Mouse (Mus musculus): Measurements from ENCODE around the gene Slc4a3. TPM values are rescaled to one million over a fixed set of nuclear protein-coding genes. Genes with fewer than 3 reads are reported as not detected.

Gene Slc4a3
- total RNA-seq, 1 experiment from 2014 or later = not detected

DNA sequence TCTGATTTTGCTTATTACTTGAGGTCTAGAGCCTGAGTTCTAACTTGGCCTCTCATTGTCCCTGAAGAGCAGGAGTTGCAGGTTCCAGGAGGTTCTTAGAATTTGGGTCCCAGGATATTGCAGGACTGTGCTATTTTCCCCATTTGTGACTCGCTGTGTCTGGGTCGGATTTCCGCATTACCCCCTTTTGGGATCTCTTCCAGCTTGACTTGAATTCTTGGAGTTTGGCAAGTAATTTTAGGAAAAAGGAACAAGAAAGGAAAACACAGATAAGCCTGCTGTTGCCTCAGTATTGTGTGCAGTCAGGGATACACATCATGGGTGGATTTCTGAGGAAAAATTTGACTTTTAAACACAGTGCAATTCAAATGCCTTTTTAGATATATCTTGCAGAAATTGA is 40.7 kb downstream of the Slc4a3 start:
- no peak for ATAC-seq (replicated peaks; ENCODE audit: insufficient number of reproducible peaks, low FRiP score, low TSS enrichment, poor library complexity, severe bottlenecking)

DNA sequence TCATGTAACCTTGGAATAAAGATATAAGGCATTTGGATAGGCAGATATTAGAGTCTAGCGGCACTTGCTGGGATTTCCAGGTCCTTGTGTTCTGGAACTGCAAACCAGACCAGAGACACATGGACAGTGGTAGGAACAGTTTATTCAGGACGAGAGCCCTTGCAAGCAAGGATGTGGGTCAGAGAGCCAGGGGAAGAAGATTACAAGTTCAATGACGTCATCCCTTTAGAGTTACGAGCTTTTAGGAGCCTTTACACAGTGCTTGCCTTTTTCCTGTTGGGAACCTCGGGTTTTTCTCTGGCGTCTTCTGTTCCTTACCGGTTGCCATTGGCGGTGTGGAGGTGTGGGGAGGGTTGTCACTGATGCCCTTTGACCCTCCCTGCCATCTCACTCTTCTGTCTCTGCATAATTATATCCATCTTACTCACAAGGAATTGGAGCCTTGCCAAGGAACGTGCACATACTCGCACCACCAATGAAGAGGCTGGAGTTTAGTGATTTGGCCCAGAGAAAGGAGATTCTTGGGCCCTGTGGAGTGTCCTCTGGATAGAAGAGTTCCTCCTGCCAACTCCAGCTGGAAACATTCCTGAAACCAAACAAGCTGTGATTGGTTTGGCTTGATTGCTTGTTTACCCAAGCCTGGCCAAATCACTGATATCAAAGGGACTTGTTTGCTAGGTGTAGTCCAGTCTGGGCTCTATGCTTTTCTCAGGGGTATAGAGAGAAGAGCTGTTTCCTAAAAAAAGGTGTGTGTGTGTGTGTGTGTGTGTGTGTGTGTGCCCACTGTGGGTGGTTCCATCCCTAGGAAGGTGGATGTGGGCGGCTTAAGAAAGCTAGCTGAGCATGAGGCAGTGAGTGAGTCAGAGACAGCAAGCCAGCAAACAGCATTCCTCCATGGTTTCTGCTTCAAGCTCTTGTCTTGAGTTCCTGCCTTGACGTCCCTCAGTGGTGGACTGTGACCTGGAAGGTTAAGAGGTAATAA is 42.0 kb downstream of the Slc4a3 start:
- no peak for ATAC-seq (replicated peaks; ENCODE audit: insufficient number of reproducible peaks, low FRiP score, low TSS enrichment, poor library complexity, severe bottlenecking)

- ATAC-seq (replicated peaks; ENCODE audit: insufficient number of reproducible peaks, low FRiP score, low TSS enrichment, poor library complexity, severe bottlenecking) = no peak
These were observed 42.8 kb downstream of the Slc4a3 start for GRCm38 (mm10) chr1:75588874-75589273.

- no peak for ATAC-seq (replicated peaks; ENCODE audit: insufficient number of reproducible peaks, low FRiP score, low TSS enrichment, poor library complexity, severe bottlenecking)
These were observed 43.9 kb downstream of the Slc4a3 start for GRCm38 (mm10) chr1:75589983-75590382.

- ATAC-seq (replicated peaks; ENCODE audit: insufficient number of reproducible peaks, low FRiP score, low TSS enrichment, poor library complexity, severe bottlenecking) = no peak
These were observed 47.9 kb downstream of the Slc4a3 start for GRCm38 (mm10) chr1:75593956-75594355.

DNA sequence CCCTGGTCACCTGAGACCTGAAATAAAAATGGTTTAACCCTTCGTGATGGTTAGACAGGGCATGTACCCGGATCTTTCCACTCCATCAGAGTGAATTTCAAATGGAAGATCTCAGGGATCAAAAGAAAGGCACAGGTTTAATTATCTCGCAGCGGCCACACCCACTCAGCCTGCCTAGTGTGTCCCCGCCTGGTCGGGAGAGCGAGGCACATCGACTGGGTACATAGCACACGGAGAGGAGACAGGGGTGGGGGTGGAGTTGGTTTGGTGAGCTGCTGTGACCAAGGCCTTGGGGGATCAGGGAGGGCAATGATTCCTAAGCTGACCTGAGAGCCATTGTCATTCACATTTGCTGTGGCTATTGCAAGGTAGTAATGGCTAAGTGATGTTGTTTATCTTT is 48.8 kb downstream of the Slc4a3 start:
- ATAC-seq (replicated peaks; ENCODE audit: insufficient number of reproducible peaks, low FRiP score, low TSS enrichment, poor library complexity, severe bottlenecking) = no peak

GRCm38 (mm10) chr1:75595930-75596329 is 49.9 kb downstream of the Slc4a3 start:
- no peak for ATAC-seq (replicated peaks; ENCODE audit: insufficient number of reproducible peaks, low FRiP score, low TSS enrichment, poor library complexity, severe bottlenecking)

- no peak for ATAC-seq (replicated peaks; ENCODE audit: insufficient number of reproducible peaks, low FRiP score, low TSS enrichment, poor library complexity, severe bottlenecking)
These were observed 50.8 kb downstream of the Slc4a3 start for GRCm38 (mm10) chr1:75596906-75597305.

DNA sequence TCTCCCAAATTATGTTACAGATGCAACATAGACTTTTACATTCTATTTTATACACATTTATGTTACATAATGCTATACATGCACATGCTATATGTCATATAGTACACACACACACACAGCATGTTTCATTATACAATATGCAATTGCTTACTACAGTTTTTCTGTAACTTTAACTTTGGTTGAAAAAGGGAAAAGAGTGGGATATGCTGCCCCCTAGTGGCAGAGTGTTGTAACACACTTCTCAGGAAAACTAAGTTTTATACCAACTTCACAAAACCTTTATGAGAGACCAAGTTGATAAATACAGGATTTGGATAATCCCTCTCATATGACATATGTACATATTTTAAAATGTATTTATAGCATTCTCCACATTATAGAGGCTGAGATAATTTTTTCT is 51.6 kb downstream of the Slc4a3 start:
- no peak for ATAC-seq (replicated peaks; ENCODE audit: insufficient number of reproducible peaks, low FRiP score, low TSS enrichment, poor library complexity, severe bottlenecking)

DNA sequence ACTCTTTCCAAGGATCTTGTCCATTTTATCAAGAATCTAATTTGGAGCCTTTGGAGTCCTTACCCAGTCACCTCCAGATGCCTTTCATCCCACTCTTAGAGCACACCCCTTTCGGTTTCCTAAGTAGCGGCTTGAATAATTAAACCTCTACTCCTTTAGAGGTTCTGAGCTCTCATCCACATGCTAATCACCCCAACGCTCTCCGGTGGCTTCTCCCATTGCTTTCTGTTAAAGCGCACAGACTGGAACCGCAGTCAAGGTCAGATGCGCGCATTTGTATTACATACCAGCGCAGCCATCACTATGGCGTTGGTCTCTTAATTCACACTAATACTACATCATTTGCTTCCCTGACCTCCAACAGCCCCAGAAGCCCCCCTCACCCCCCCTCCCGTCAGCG is 55.7 kb downstream of the Slc4a3 start:
- ATAC-seq (replicated peaks; ENCODE audit: insufficient number of reproducible peaks, low FRiP score, low TSS enrichment, poor library complexity, severe bottlenecking) = no peak

DNA sequence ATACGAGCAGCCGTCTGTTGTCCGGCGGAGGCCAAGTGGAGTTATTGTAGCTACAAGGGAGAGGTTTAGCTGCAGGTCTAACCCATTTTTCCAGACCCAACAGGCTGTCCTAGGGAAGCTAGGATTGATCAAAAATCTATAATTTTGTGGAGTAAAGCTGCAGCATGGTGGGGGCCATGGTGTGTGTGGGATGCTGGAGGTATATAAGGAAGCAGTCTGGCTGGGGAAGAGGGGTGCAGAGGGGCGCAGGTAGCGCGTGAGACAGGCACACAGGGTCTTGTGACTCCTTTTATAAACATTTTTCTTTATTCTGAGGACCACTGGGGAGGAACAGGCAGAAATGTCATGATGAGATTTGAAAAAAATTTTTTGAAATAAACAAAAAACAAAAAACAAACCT is 57.5 kb downstream of the Slc4a3 start:
- ATAC-seq (replicated peaks; ENCODE audit: insufficient number of reproducible peaks, low FRiP score, low TSS enrichment, poor library complexity, severe bottlenecking) = no peak

DNA sequence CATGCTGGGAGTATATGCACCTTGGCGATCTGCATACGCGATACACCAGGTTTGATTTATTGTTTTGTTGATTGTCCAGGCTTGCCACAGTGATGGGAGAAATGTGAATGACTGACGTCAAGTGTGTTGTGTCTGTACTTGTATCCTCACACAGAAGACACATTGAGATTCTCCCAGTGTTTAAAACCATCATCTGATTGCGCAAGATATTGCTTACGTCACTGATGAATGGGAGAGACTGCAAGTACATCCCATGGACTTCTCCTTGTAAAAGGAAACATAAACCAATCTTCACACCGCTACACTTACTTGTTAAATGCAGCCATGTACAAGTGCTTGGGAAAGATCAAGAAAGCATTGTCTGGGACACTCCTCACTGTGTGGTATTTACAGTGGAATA is 62.2 kb downstream of the Slc4a3 start:
- no peak for ATAC-seq (replicated peaks; ENCODE audit: insufficient number of reproducible peaks, low FRiP score, low TSS enrichment, poor library complexity, severe bottlenecking)

DNA sequence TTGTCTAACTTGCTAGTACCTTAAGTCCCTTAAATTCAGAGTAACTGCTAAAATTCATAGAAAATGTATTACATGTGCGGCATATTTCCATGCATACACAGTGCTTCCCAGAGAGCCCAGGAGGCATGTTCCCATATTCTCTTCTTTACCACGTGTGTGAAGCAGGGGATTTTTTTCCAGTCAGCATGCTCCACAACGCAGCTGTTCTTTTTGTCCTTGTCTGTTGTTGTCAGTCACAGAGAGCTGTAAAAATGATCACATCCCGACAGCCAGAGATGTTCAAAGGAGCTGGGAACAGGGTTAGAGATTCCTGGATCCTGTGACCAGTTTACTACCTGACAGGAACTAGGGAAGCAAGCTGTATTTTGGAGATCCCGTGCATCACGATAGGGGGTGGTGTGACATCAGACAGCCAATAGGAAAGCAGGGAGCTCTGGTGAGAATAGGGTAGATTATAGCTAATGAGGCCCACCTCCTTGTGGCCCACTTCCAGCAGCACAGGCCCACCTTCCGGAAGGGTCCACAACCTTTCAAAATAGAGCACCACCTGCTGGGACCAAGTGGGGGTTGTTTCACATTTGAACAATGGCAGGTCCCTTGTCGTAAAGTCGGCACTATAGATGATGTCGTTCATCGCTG is 62.7 kb downstream of the Slc4a3 start:
- ATAC-seq (replicated peaks; ENCODE audit: insufficient number of reproducible peaks, low FRiP score, low TSS enrichment, poor library complexity, severe bottlenecking) = no peak

GRCm38 (mm10) chr1:75609264-75609662 is 63.2 kb downstream of the Slc4a3 start:
- ATAC-seq (replicated peaks; ENCODE audit: insufficient number of reproducible peaks, low FRiP score, low TSS enrichment, poor library complexity, severe bottlenecking) = no peak

DNA sequence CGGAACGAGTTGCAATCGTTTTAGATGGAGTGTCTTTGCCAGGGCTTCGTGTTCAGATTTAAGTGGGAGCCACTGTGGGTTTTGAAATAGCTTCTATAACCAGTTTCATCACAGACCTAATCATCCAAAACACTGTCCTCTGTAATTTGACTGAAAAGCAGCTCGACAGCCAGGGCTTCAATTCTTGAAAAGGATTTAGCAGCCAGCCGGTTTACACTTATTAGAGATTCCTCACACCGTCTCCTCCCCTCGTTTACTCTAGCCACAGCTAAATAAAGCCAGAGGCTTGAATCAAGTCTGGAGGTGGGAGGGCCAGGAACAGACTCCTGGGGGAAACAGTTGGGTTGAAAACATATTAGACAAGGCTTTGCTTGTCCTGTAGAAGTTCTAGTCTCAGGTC is 64.5 kb downstream of the Slc4a3 start:
- no peak for ATAC-seq (replicated peaks; ENCODE audit: insufficient number of reproducible peaks, low FRiP score, low TSS enrichment, poor library complexity, severe bottlenecking)

Other genes starting within 250 kb of the Slc4a3 start
- gene Dnpep, start 228.3 kb upstream of the Slc4a3 start, total RNA-seq (2017) = 24.0 to 37.3 TPM (median 32.1 TPM) in 3 replicates
- gene Des, start 185.9 kb upstream of the Slc4a3 start, total RNA-seq (2017) = not detected in 3 replicates
- gene Speg, start 171.0 kb upstream of the Slc4a3 start, total RNA-seq (2017) = 0.49 TPM in 1 of 3 replicates, not detected in the others
- 39.2 to 56.0 TPM (median 55.4 TPM) in 3 replicates for gene Gmppa, start 110.3 kb upstream of the Slc4a3 start, total RNA-seq (2017)
- not detected in 3 replicates for gene Asic4, start 95.8 kb upstream of the Slc4a3 start, total RNA-seq (2017)
- gene Chpf, start 67.0 kb upstream of the Slc4a3 start, total RNA-seq (2017) = 3.6 to 11.4 TPM (median 4.3 TPM) in 3 replicates
- gene Tmem198, start 66.7 kb upstream of the Slc4a3 start, total RNA-seq (2017) = 0.21 to 3.7 TPM (median 0.86 TPM) in 3 replicates
- gene Obsl1, start 39.8 kb upstream of the Slc4a3 start, total RNA-seq (2017) = not detected in 3 replicates
- not detected in 3 replicates for gene Inha, start 39.2 kb upstream of the Slc4a3 start, total RNA-seq (2017)
- 19.2 to 30.0 TPM (median 26.6 TPM) in 3 replicates for gene Stk11ip, start 24.7 kb upstream of the Slc4a3 start, total RNA-seq (2017)